Mouse (Mus musculus) mouse embryonic stem cell (cell line): ENCODE results near the gene Sptbn4.

ENCODE experiments used
- in situ Hi-C, 2 experiments: fragments of 300-500 bp; cut with MboI; formaldehyde crosslinking; loops; 1 replicate in 1 of 2; 3 replicates in 1 of 2; pipeline ENCODE4 v1.14.3; 2019 to 2020; ENCODE audit warnings: low sequenced_read_pairs in 2 of 2, low pct_unique_long_range_greater_than_20kb in 1 of 2, mixed read lengths in 1 of 2; ENCODE audit not compliant: unreplicated experiment in 1 of 2

The Sptbn4 gene

GRCm38 (mm10) chr7:27335928-27336823, 111.3 kb downstream of the Sptbn4 start:
- in situ Hi-C loops: loop anchor here in 1 of 2 experiments (5.0 kb wide), 1 partner anchor 71 kb away; no protein-coding TSS in a partner anchor

- in situ Hi-C loops: loop anchor here in 1 of 2 experiments (5.0 kb wide), 1 partner anchor 72 kb away; no protein-coding TSS in a partner anchor
These were observed 112.3 kb downstream of the Sptbn4 start for GRCm38 (mm10) chr7:27335011-27335720.

- in situ Hi-C loops: no loop called here
These were observed 113.0 kb downstream of the Sptbn4 start for GRCm38 (mm10) chr7:27334405-27334911.

GRCm38 (mm10) chr7:27333316-27333941, 114.1 kb downstream of the Sptbn4 start:
- in situ Hi-C loops: no loop called here

GRCm38 (mm10) chr7:27332353-27333199, 114.9 kb downstream of the Sptbn4 start:
- in situ Hi-C loops: no loop called here

- in situ Hi-C loops: no loop called here
These were observed 115.6 kb downstream of the Sptbn4 start for GRCm38 (mm10) chr7:27331854-27332253.

- in situ Hi-C loops: no loop called here
These were observed 116.0 kb downstream of the Sptbn4 start for GRCm38 (mm10) chr7:27331541-27331851.

- in situ Hi-C loops: no loop called here
These were observed 116.6 kb downstream of the Sptbn4 start for GRCm38 (mm10) chr7:27330709-27331540.

GRCm38 (mm10) chr7:27329981-27330380, 117.5 kb downstream of the Sptbn4 start:
- in situ Hi-C loops: loop anchor here in 1 of 2 experiments (5.0 kb wide), 1 partner anchor 38 kb away; no protein-coding TSS in a partner anchor

- in situ Hi-C loops: loop anchor here in 1 of 2 experiments (5.0 kb wide), 1 partner anchor 37 kb away; no protein-coding TSS in a partner anchor
These were observed 118.0 kb downstream of the Sptbn4 start for GRCm38 (mm10) chr7:27329326-27329947.

- in situ Hi-C loops: loop anchor here in 1 of 2 experiments (5.0 kb wide), 1 partner anchor 36 kb away; no protein-coding TSS in a partner anchor
These were observed 118.8 kb downstream of the Sptbn4 start for GRCm38 (mm10) chr7:27328648-27329047.

GRCm38 (mm10) chr7:27328161-27328560, 119.3 kb downstream of the Sptbn4 start:
- in situ Hi-C loops: loop anchor here in 1 of 2 experiments (5.0 kb wide), 1 partner anchor 36 kb away; no protein-coding TSS in a partner anchor

- in situ Hi-C loops: loop anchor here in 1 of 2 experiments (5.0 kb wide), 1 partner anchor 35 kb away; no protein-coding TSS in a partner anchor
These were observed 120.0 kb downstream of the Sptbn4 start for GRCm38 (mm10) chr7:27327500-27327899.

GRCm38 (mm10) chr7:27326101-27326880, 121.2 kb downstream of the Sptbn4 start:
- in situ Hi-C loops: loop anchor here in 1 of 2 experiments (5.0 kb wide), 1 partner anchor 34 kb away; no protein-coding TSS in a partner anchor

GRCm38 (mm10) chr7:27325697-27326096, 121.8 kb downstream of the Sptbn4 start:
- in situ Hi-C loops: loop anchor here in 1 of 2 experiments (5.0 kb wide), 1 partner anchor 33 kb away; no protein-coding TSS in a partner anchor
